ENCODE assay signal across 26 mouse cellular contexts in the genomic region with DNA sequence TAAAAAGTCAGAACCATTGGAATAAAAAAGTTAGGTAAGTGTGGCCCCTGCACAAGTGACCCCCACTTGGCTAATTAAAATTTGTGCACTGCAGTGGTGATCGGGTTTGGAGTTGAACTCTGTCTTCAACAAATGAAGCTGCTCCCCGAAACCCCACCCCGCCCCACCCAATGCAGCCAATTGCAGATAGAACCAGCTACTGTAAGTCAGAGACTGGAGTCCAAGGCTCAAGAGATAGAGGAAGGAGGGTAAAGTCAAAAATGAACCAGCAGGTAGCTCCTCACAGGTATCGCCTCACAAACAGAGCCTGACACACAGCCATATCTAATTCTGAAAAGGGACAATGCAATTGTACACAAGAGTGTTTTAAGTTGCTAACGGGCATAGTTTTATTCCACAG.
"Had no signal": no experiment of that assay in that cellular context is flagged by ENCODE, and none has a peak within 500 bp of the region (broad histone marks: within the 10 kb centered on the region; RNA-seq: fewer than 3 reads in every experiment).

No protein-coding gene starts in this region.

- H3K36me3 ChIP-seq: heart, embryonic 13.5 days; heart, embryonic 15.5 days; hindbrain, embryonic 13.5 days; hindbrain, embryonic 15.5 days; kidney, embryonic 15.5 days; limb, embryonic 13.5 days; limb, embryonic 15.5 days; liver, embryonic 12.5 days had no signal

- ATAC-seq: hindbrain, postnatal 0 days; liver, embryonic 12.5 days had no signal

- H3K4me1 ChIP-seq: heart, embryonic 13.5 days; heart, embryonic 15.5 days; hindbrain, embryonic 13.5 days; hindbrain, embryonic 15.5 days; kidney, embryonic 15.5 days; liver, embryonic 12.5 days had no signal

- H3K4me2 ChIP-seq: heart, embryonic 11.5 days; heart, embryonic 13.5 days; heart, embryonic 15.5 days; hindbrain, embryonic 13.5 days; hindbrain, embryonic 15.5 days; kidney, embryonic 15.5 days; limb, embryonic 13.5 days; limb, embryonic 15.5 days; liver, embryonic 12.5 days had no signal

- H3K27me3 ChIP-seq: heart, embryonic 15.5 days; hindbrain, embryonic 15.5 days; kidney, embryonic 15.5 days; limb, embryonic 13.5 days; limb, embryonic 15.5 days; liver, embryonic 12.5 days had no signal

- H3K27ac ChIP-seq: gastrocnemius, adult 2 months; heart, adult 2 months; heart, embryonic 13.5 days; heart, embryonic 15.5 days; hindbrain, embryonic 13.5 days; hindbrain, embryonic 15.5 days; hindbrain, postnatal 0 days; kidney, embryonic 15.5 days; kidney, postnatal 0 days; limb, embryonic 13.5 days; limb, embryonic 15.5 days; liver, embryonic 12.5 days had no signal

- H3K9ac ChIP-seq: heart, embryonic 13.5 days; heart, embryonic 15.5 days; hindbrain, embryonic 13.5 days; hindbrain, embryonic 15.5 days; kidney, embryonic 15.5 days; limb, embryonic 13.5 days; limb, embryonic 15.5 days; liver, embryonic 12.5 days had no signal

- H3K4me3 ChIP-seq: gastrocnemius, adult 2 months; heart, adult 2 months; heart, embryonic 13.5 days; heart, embryonic 15.5 days; hindbrain, embryonic 13.5 days; hindbrain, embryonic 15.5 days; kidney, embryonic 15.5 days; limb, embryonic 13.5 days; limb, embryonic 15.5 days; liver, embryonic 12.5 days had no signal

- H3K9me3 ChIP-seq: heart, embryonic 13.5 days; heart, embryonic 15.5 days; hindbrain, embryonic 13.5 days; hindbrain, embryonic 15.5 days; kidney, embryonic 15.5 days; limb, embryonic 13.5 days; limb, embryonic 15.5 days; liver, embryonic 12.5 days had no signal

- DNase-seq: gastrocnemius, adult 2 months; gastrocnemius, postnatal 14 days; gastrocnemius, postnatal 36 days; heart, adult 11 months; heart, adult 2 months; heart, postnatal 14 days; heart, postnatal 36 days; kidney, adult 11 months; kidney, adult 2 months; kidney, adult 9 months; kidney, postnatal 14 days; kidney, postnatal 36 days; layer of hippocampus, adult 9-11 months; layer of hippocampus, postnatal 36 days; left cerebral cortex, postnatal 4 days had no signal
